Mouse (Mus musculus) liver, postnatal 0 days (tissue): ENCODE results near the gene Olfr1085.

ENCODE experiments used
- CTCF ChIP-seq: sonication (generic); IDR thresholded peaks from 2 replicates; pipeline ENCODE4 v1.5.1; 2016; ENCODE audit warnings: antibody characterized with exemption, low read depth
- EP300 ChIP-seq: IDR thresholded peaks from 2 replicates; pipeline ENCODE4 v1.6.1; 2016; ENCODE audit warnings: antibody characterized with exemption, low read depth, mild to moderate bottlenecking

DNA sequence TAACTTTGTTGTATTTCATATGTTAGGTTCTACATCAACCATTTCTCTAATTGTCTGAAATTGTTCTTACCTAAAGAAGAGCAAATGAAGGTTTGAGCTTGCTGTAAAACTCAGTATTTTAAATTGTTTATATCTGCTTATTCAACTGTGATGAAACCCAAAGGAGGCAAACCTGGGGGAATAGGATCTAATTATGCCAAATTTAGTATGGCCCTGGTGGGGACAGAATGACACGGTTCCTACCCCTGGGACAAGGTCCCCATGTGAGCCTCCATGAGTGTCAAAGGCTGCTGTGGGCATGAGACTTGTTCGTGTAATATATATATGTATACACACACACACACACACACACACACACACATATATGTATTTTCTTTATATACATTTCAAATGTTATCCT lies 18.2 kb upstream of the Olfr1085 start, which contains the start of gene Olfr1086:
- TF ChIP-seq EP300 (no peak), CTCF (no peak)
